Mouse (Mus musculus) MEL (cell line): ENCODE data around the gene Cd79b. TPM values are rescaled to one million over a fixed set of nuclear protein-coding genes. Genes with fewer than 3 reads are reported as not detected.

Source experiments
- DNase-seq: peaks from one replicate; pipeline ENCODE4 v3.0.0; 2011; ENCODE audit warnings: low read depth, low spot score
- H3K27ac ChIP-seq: 2 replicates; pipeline ENCODE4 v1.5.1; 2012; ENCODE audit warnings: low read depth, mild to moderate bottlenecking, control low read depth, low read length, moderate library complexity; ENCODE audit not compliant: control insufficient read depth
- H3K27me3 ChIP-seq, 2 experiments: fragments of 150-350 bp in 1 of 2; sonication (generic) in 1 of 2; 2 replicates each; pipeline ENCODE4 v1.6.1; 2012; ENCODE audit warnings: low read length in 2 of 2, mild to moderate bottlenecking in 2 of 2, improper control_type of control experiment in 1 of 2, moderate library complexity in 1 of 2; ENCODE audit not compliant: insufficient read depth in 2 of 2, control insufficient read depth in 1 of 2
- H3K36me3 ChIP-seq, 2 experiments: 2 replicates each; pipeline ENCODE4 v1.6.1; 2012 to 2014; ENCODE audit warnings: low read length in 2 of 2, improper control_type of control experiment in 1 of 2, inconsistent platforms in 1 of 2, mild to moderate bottlenecking in 1 of 2; ENCODE audit not compliant: insufficient read depth in 2 of 2, control insufficient read depth in 1 of 2
- H3K4me1 ChIP-seq, 2 experiments: fragments of 150-350 bp in 1 of 2; sonication (generic) in 1 of 2; 2 replicates each; pipeline ENCODE4 v1.6.1; 2012; ENCODE audit warnings: low read length in 2 of 2, improper control_type of control experiment in 1 of 2, mild to moderate bottlenecking in 1 of 2; ENCODE audit not compliant: insufficient read depth in 2 of 2, control insufficient read depth in 1 of 2
- H3K4me3 ChIP-seq, 2 experiments: fragments of 150-350 bp in 1 of 2; sonication (generic) in 1 of 2; 2 replicates each; pipeline ENCODE4 v1.5.1; 2012; ENCODE audit warnings: low read depth in 2 of 2, low read length in 2 of 2, mild to moderate bottlenecking in 2 of 2, moderate library complexity in 2 of 2, control low read depth in 1 of 2, improper control_type of control experiment in 1 of 2; ENCODE audit not compliant: control insufficient read depth in 1 of 2, insufficient read depth in 1 of 2
- H3K79me2 ChIP-seq: 2 replicates; pipeline ENCODE4 v1.6.1; 2012; ENCODE audit warnings: mild to moderate bottlenecking, low read length, moderate library complexity; ENCODE audit not compliant: control insufficient read depth, poor library complexity, insufficient read depth
- H3K9ac ChIP-seq: 2 replicates; pipeline ENCODE4 v1.6.1; 2012; ENCODE audit warnings: low read depth, mild to moderate bottlenecking, control low read depth, low read length, moderate library complexity; ENCODE audit not compliant: control insufficient read depth, poor library complexity, severe bottlenecking
- H3K9me3 ChIP-seq: fragments of 150-350 bp; sonication (generic); replicated peaks from 2 replicates; pipeline ENCODE4 v1.6.1; 2012; ENCODE audit warnings: mild to moderate bottlenecking, low read length, improper control_type of control experiment, moderate library complexity; ENCODE audit not compliant: insufficient read depth
- BHLHE40 ChIP-seq: IDR thresholded peaks from 2 replicates; pipeline ENCODE4 v1.6.1; 2012; ENCODE audit warnings: low read depth, mild to moderate bottlenecking, inconsistent platforms, low read length, improper control_type of control experiment, borderline replicate concordance
- CTCF ChIP-seq, 3 experiments: IDR thresholded peaks in 2 of 3; conservative IDR thresholded peaks in 1 of 3; 2 replicates each; pipeline ENCODE4 v1.5.1; 2011 to 2012; ENCODE audit warnings: low read length in 3 of 3, low read depth in 2 of 3, mild to moderate bottlenecking in 2 of 3, improper control_type of control experiment in 1 of 3, inconsistent platforms in 1 of 3, mixed read lengths in 1 of 3, moderate library complexity in 1 of 3; ENCODE audit not compliant: control insufficient read depth in 1 of 3, insufficient read depth in 1 of 3, poor library complexity in 1 of 3, severe bottlenecking in 1 of 3
- ELF1 ChIP-seq: IDR thresholded peaks from 2 replicates; pipeline ENCODE4 v1.6.1; 2014; ENCODE audit warnings: low read depth, mild to moderate bottlenecking, inconsistent platforms, low read length, improper control_type of control experiment, moderate library complexity
- EP300 ChIP-seq, 2 experiments: IDR thresholded peaks; 2 replicates each; pipeline ENCODE4 v1.6.1; 2011; ENCODE audit warnings: improper control_type of control experiment in 2 of 2, low read length in 2 of 2, low read depth in 1 of 2, mild to moderate bottlenecking in 1 of 2
- GABPA ChIP-seq: IDR thresholded peaks from 2 replicates; pipeline ENCODE4 v1.6.1; 2012; ENCODE audit warnings: low read depth, mild to moderate bottlenecking, inconsistent platforms, low read length, improper control_type of control experiment, moderate library complexity
- GATA1 ChIP-seq: IDR thresholded peaks from 2 replicates; pipeline ENCODE4 v1.6.1; 2011; ENCODE audit warnings: low read depth, low read length, improper control_type of control experiment
- KAT2A ChIP-seq: conservative IDR thresholded peaks from 2 replicates; pipeline ENCODE4 v1.6.1; 2012; ENCODE audit warnings: low read depth, low read length, improper control_type of control experiment, inconsistent platforms
- MAX ChIP-seq: IDR thresholded peaks from 2 replicates; pipeline ENCODE4 v1.6.1; 2011; ENCODE audit warnings: low read length, improper control_type of control experiment
- MAZ ChIP-seq: IDR thresholded peaks from 2 replicates; pipeline ENCODE4 v1.6.1; 2012; ENCODE audit warnings: low read depth, mild to moderate bottlenecking, inconsistent platforms, low read length, improper control_type of control experiment
- MEF2A ChIP-seq: IDR thresholded peaks from 2 replicates; pipeline ENCODE4 v1.6.1; 2014; ENCODE audit warnings: low read depth, mild to moderate bottlenecking, inconsistent platforms, low read length, improper control_type of control experiment; ENCODE audit not compliant: poor library complexity, insufficient replicate concordance, severe bottlenecking; ENCODE audit errors: extremely low read depth
- MXI1 ChIP-seq: IDR thresholded peaks from 2 replicates; pipeline ENCODE4 v1.6.1; 2011; ENCODE audit warnings: mild to moderate bottlenecking, low read depth, low read length, improper control_type of control experiment
- NELFE ChIP-seq: IDR thresholded peaks from 2 replicates; pipeline ENCODE4 v1.6.1; 2011; ENCODE audit warnings: low read depth, low read length, improper control_type of control experiment
- POLR2A ChIP-seq, 2 experiments: IDR thresholded peaks; 2 replicates each; pipeline ENCODE4 v1.6.1; 2011 to 2012; ENCODE audit warnings: low read length in 2 of 2, mild to moderate bottlenecking in 2 of 2, control low read depth in 1 of 2, improper control_type of control experiment in 1 of 2, low read depth in 1 of 2, moderate library complexity in 1 of 2; ENCODE audit not compliant: control insufficient read depth in 1 of 2, insufficient read depth in 1 of 2, poor library complexity in 1 of 2
- POLR2AphosphoS5 ChIP-seq: IDR thresholded peaks from 2 replicates; pipeline ENCODE4 v1.6.1; 2012; ENCODE audit warnings: low read depth, borderline replicate concordance, mild to moderate bottlenecking, inconsistent platforms, low read length, moderate library complexity, mixed read lengths
- RAD21 ChIP-seq: IDR thresholded peaks from 2 replicates; pipeline ENCODE4 v1.6.1; 2011; ENCODE audit warnings: mild to moderate bottlenecking, low read depth, low read length, improper control_type of control experiment
- RCOR1 ChIP-seq: IDR thresholded peaks from 2 replicates; pipeline ENCODE4 v1.6.1; 2012; ENCODE audit warnings: low read depth, mild to moderate bottlenecking, inconsistent platforms, low read length, improper control_type of control experiment
- SIN3A ChIP-seq: IDR thresholded peaks from 2 replicates; pipeline ENCODE4 v1.6.1; 2012; ENCODE audit warnings: low read length, improper control_type of control experiment, inconsistent platforms
- SMC3 ChIP-seq: IDR thresholded peaks from 2 replicates; pipeline ENCODE4 v1.6.1; 2011; ENCODE audit warnings: low read depth, low read length, improper control_type of control experiment
- USF2 ChIP-seq, 2 experiments: IDR thresholded peaks; 2 replicates each; pipeline ENCODE4 v1.6.1; 2011 to 2012; ENCODE audit warnings: improper control_type of control experiment in 2 of 2, low read length in 2 of 2, borderline replicate concordance in 1 of 2, inconsistent platforms in 1 of 2, low read depth in 1 of 2, mild to moderate bottlenecking in 1 of 2; ENCODE audit not compliant: insufficient read depth in 1 of 2
- ZC3H11A ChIP-seq: IDR thresholded peaks from 2 replicates; pipeline ENCODE4 v1.6.1; 2012; ENCODE audit warnings: low read depth, mild to moderate bottlenecking, inconsistent platforms, low read length, improper control_type of control experiment
- ZMIZ1 ChIP-seq: IDR thresholded peaks from 2 replicates; pipeline ENCODE4 v1.6.1; 2012; ENCODE audit warnings: low read depth, mild to moderate bottlenecking, inconsistent platforms, low read length, improper control_type of control experiment, moderate library complexity
- ZNF384 ChIP-seq: IDR thresholded peaks from 2 replicates; pipeline ENCODE4 v1.6.1; 2012; ENCODE audit warnings: low read depth, mild to moderate bottlenecking, inconsistent platforms, low read length, improper control_type of control experiment
- polyA plus RNA-seq, 2 experiments: library from polyadenylated mRNA; stranded (reverse) in 1 of 2; unstranded in 1 of 2; fragments of >175 nt in 1 of 2; fragments of >200 nt in 1 of 2; gene quantifications; 2 replicates each; pipeline versions ENCODE4 v1.2.1 to v1.2.4; 2012; ENCODE audit warnings: low replicate concordance in 2 of 2, low read depth in 1 of 2; ENCODE audit not compliant: insufficient read length in 2 of 2, insufficient read depth in 1 of 2, missing spikeins in 1 of 2
- total RNA-seq: library from RNA; depleted of rRNA; stranded (reverse); fragments of 300-350 nt; gene quantifications from 2 replicates; pipeline ENCODE4 v1.2.3, GENCODE M21; 2012

Gene Cd79b
- total and polyA plus RNA-seq, 3 experiments = 0.54 to 2.4 TPM; not detected in 1

- Histone ChIP-seq H3K9ac (no peak overlapping the region), H3K27ac (no peak overlapping the region), H3K27me3 (peaks cover 5 to 10% of the 10 kb centered on the region in 2 experiments; a peak in 3 of 4 replicates), H3K79me2 (no peaks in the 10 kb centered on the region), H3K36me3 (no peaks in the 10 kb centered on the region), H3K9me3 (no peaks in the 10 kb centered on the region), H3K4me1 (no peaks in the 10 kb centered on the region), H3K4me3 (no peak overlapping the region)
- TF ChIP-seq SMC3 = peak; percentile 88
- peak; percentile 79 for TF ChIP-seq ZC3H11A
- no peak for TF ChIP-seq ZMIZ1
- peak; percentile 91 to 94 (median 92) for TF ChIP-seq CTCF (IDR thresholded peaks at IDR 0.05 in 2 of 3, conservative IDR thresholded peaks at IDR 0.05 in 1 of 3; ENCODE audit: control insufficient read depth in 1 of 3, insufficient read depth in 1 of 3, low read depth in 2 of 3, low read length in 3 of 3, poor library complexity in 1 of 3, severe bottlenecking in 1 of 3)
- peak; percentile 89 for TF ChIP-seq RAD21
- DNase-seq = peak; percentile 89
These were observed 11.9 kb downstream of the Cd79b start for GRCm38 (mm10) chr11:106302634-106303033.

GRCm38 (mm10) chr11:106301765-106302164, 12.8 kb downstream of the Cd79b start, which contains the start of gene Gh:
Gene Gh (minus strand): TSS chr11:106301865.
- Histone ChIP-seq H3K27ac (no peak within 1 kb of the TSS), H3K27me3 (peaks cover 5 to 8% of the 10 kb centered on the region in 2 experiments; a peak in 2 of 4 replicates), H3K4me1 (no peaks in the 10 kb centered on the region), H3K4me3 (no peak within 1 kb of the TSS), H3K9me3 (no peaks in the 10 kb centered on the region), H3K79me2 (no peaks in the 10 kb centered on the region), H3K36me3 (no peaks in the 10 kb centered on the region), H3K9ac (no peak within 1 kb of the TSS)
- no peak for DNase-seq
- TF ChIP-seq MXI1 (no peak), SMC3 (no peak), SIN3A (no peak), EP300 (IDR thresholded peaks at IDR 0.05; ENCODE audit: low read depth in 1 of 2, low read length in 2 of 2) (no peak), MEF2A (no peak)

GRCm38 (mm10) chr11:106291861-106292260, 22.7 kb downstream of the Cd79b start:
- Histone ChIP-seq H3K4me1 (no peaks in the 10 kb centered on the region), H3K9me3 (no peaks in the 10 kb centered on the region), H3K27ac (no peak overlapping the region), H3K9ac (no peak overlapping the region), H3K79me2 (no peaks in the 10 kb centered on the region), H3K36me3 (no peaks in the 10 kb centered on the region), H3K27me3 (no peaks in the 10 kb centered on the region), H3K4me3 (no peak overlapping the region)
- TF ChIP-seq GABPA = no peak
- TF ChIP-seq USF2 (IDR thresholded peaks at IDR 0.05; ENCODE audit: borderline replicate concordance in 1 of 2, insufficient read depth in 1 of 2, low read depth in 1 of 2, low read length in 2 of 2) = no peak
- TF ChIP-seq POLR2A (IDR thresholded peaks at IDR 0.05; ENCODE audit: control insufficient read depth in 1 of 2, insufficient read depth in 1 of 2, low read depth in 1 of 2, low read length in 2 of 2, poor library complexity in 1 of 2) = no peak
- no peak for TF ChIP-seq ZMIZ1
- TF ChIP-seq GATA1 = no peak
- TF ChIP-seq MAX = no peak
- TF ChIP-seq MAZ = no peak
- no peak for TF ChIP-seq RAD21
- no peak for TF ChIP-seq KAT2A
- no peak for TF ChIP-seq POLR2AphosphoS5
- no peak for TF ChIP-seq ZNF384
- TF ChIP-seq NELFE = no peak
- no peak for TF ChIP-seq ELF1
- no peak for TF ChIP-seq BHLHE40
- no peak for TF ChIP-seq SIN3A
- TF ChIP-seq RCOR1 = no peak
- no peak for DNase-seq
